Mouse (Mus musculus): ENCODE measurements at regions not wholly inside any gene's neighbourhood (a gene's known extent, or its start where the extent isn't known, plus 50 kb on each side); places are given as distances from the start of the nearest gene placed in this dataset.

DNA sequence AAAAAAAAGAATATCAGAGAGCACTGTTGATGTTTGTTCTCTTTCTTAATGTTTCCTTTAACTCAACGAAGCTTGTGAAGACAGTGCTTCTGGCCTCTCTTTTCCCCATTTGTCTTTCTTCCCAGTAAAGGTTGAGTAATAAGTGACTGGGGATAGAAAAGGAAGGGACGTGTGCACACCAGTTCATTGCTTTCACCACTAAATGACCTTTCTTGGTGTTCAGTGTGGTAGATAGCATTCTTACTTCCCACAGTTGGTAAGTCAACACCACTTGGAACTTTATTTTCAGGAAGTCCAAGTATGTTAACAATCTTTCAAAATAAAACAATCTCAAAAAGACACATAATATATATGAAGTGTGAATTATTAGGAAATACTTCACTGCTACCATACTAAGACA lies 801.2 kb upstream of the Adgrl2 start:
- TF ChIP-seq CTCF (IDR thresholded peaks at IDR 0.05; ENCODE audit: extremely low read depth, insufficient read depth, low read length), result no peak
- no peak for TF ChIP-seq POLR2A (IDR thresholded peaks at IDR 0.05; ENCODE audit: extremely low read depth, insufficient read depth, low read length)

Data from cortical plate, adult 2 months (tissue).